Mouse (Mus musculus) CD8-positive naive resting alpha-beta T cell, adult 2 months (primary cell): ENCODE data around the gene Gart.

ENCODE experiments used
- DNase-seq, 2 experiments: peaks; one replicate each; pipeline ENCODE4 v3.0.0; 2022; ENCODE audit warnings: low read depth in 2 of 2, low spot score in 2 of 2

Gene Gart

GRCm38 (mm10) chr16:91609501-91610245 lies 37.1 kb downstream of the Gart start:
- DNase-seq = no peak

GRCm38 (mm10) chr16:91606958-91607357 lies 39.8 kb downstream of the Gart start:
- no peak for DNase-seq

GRCm38 (mm10) chr16:91605156-91605555 lies 41.6 kb downstream of the Gart start:
- no peak for DNase-seq

- DNase-seq = no peak
Observed at GRCm38 (mm10) chr16:91601693-91602092, 45.1 kb downstream of the Gart start.

GRCm38 (mm10) chr16:91601081-91601480 lies 45.7 kb downstream of the Gart start:
- DNase-seq = no peak

- DNase-seq = no peak
Observed at GRCm38 (mm10) chr16:91599242-91599641, 47.5 kb downstream of the Gart start.

- peak; percentile 94 to 98 for DNase-seq
Observed at GRCm38 (mm10) chr16:91597672-91598010, 49.1 kb downstream of the Gart start, which contains the start of gene Tmem50b. Tmem50b (minus strand) TSS chr16:91597800.

GRCm38 (mm10) chr16:91596779-91597671 lies 49.7 kb downstream of the Gart start:
- DNase-seq = peak in 1 of 2 experiments; percentile 25

GRCm38 (mm10) chr16:91596397-91596778 lies 50.4 kb downstream of the Gart start:
- DNase-seq = peak; percentile 27 to 42

- DNase-seq = no peak
Observed at GRCm38 (mm10) chr16:91595076-91595475, 51.7 kb downstream of the Gart start.

- DNase-seq = no peak
Observed at GRCm38 (mm10) chr16:91593262-91593661, 53.5 kb downstream of the Gart start.

- DNase-seq = no peak
Observed at GRCm38 (mm10) chr16:91592162-91592561, 54.6 kb downstream of the Gart start.

GRCm38 (mm10) chr16:91588703-91589102 lies 58.0 kb downstream of the Gart start:
- DNase-seq = no peak

GRCm38 (mm10) chr16:91587730-91588453 lies 58.9 kb downstream of the Gart start:
- DNase-seq = no peak

GRCm38 (mm10) chr16:91586244-91586643 lies 60.5 kb downstream of the Gart start:
- no peak for DNase-seq

GRCm38 (mm10) chr16:91585617-91586016 lies 61.1 kb downstream of the Gart start:
- DNase-seq = no peak

- peak; percentile 34 to 61 for DNase-seq
Observed at GRCm38 (mm10) chr16:91582307-91582706, 64.4 kb downstream of the Gart start.

GRCm38 (mm10) chr16:91578980-91579720 lies 67.6 kb downstream of the Gart start:
- DNase-seq = no peak

- no peak for DNase-seq
Observed at GRCm38 (mm10) chr16:91575151-91575550, 71.6 kb downstream of the Gart start.
